Mouse (Mus musculus) natural killer cell, adult 2 months (primary cell): Measurements from ENCODE around the gene Tlcd2.
"Not testable (repeated sequence)": the region's sequence is repeated elsewhere in the genome, so short reads cannot be mapped to it uniquely, and the experiment has no call there.

Experiments used
- DNase-seq, 2 experiments: peaks; one replicate each; pipeline ENCODE4 v3.0.0; 2022; ENCODE audit warnings: low spot score in 2 of 2

Tlcd2 gene

GRCm38 (mm10) chr11:75450304-75450908, 11.1 kb upstream of the Tlcd2 start:
- DNase-seq = no peak

- DNase-seq = no peak
These were observed 10.6 kb upstream of the Tlcd2 start for GRCm38 (mm10) chr11:75450936-75451335.

DNA sequence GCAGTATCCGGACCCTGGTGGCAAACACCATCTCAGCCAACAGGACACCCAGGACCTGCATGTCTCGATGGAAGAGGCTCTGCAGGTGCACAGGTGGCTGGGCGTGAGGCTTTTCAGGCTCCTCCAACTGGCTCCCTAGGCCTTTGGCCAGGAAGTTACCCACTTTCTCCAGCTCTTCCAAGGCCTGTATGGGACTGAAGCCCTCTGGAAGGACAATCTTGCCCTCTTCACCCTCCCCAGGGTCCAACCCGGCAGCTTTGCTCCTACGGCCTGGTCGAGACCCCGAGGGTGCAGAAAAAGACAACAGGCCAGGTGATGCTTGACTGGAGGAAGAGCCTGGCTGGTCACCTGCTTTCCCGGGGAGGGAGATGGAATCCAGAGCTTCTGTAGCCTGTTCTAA, 9.4 kb upstream of the Tlcd2 start:
- no peak for DNase-seq

DNA sequence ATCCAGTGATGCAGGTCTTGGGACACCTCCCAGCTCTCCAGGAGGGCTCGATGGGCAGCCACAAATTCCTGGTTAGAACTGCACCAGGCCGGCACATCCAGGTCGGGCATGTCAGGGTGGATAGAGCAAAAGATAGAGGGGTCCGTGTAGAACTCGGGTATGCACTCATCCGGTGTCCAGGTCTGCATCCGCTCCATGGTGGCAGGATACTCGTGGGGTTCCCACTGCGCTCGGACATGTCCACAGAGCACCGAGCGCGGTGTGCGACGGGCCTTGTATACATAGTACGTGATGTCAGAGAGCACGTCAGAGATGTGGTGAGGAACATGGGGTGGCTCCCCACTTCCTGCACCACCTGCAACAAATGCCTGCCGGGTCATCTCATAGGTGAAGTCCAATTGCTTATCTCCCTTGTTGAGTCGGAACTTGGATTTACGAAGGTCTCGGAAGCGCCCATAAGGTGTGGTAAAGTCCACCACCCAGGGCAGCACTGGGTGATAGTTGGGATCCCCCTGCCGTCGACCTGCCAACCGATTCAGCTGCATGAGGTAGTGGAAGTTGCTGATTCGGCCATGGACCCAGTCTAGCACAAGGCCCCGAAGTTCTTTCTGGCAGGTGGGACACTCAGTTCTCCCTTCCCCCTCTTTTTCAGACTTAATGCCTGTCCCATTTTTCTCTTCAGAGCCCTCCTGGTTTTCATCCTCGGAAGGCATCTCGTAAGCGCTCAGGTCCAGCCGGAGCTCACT, 8.5 kb upstream of the Tlcd2 start:
- no peak for DNase-seq

DNA sequence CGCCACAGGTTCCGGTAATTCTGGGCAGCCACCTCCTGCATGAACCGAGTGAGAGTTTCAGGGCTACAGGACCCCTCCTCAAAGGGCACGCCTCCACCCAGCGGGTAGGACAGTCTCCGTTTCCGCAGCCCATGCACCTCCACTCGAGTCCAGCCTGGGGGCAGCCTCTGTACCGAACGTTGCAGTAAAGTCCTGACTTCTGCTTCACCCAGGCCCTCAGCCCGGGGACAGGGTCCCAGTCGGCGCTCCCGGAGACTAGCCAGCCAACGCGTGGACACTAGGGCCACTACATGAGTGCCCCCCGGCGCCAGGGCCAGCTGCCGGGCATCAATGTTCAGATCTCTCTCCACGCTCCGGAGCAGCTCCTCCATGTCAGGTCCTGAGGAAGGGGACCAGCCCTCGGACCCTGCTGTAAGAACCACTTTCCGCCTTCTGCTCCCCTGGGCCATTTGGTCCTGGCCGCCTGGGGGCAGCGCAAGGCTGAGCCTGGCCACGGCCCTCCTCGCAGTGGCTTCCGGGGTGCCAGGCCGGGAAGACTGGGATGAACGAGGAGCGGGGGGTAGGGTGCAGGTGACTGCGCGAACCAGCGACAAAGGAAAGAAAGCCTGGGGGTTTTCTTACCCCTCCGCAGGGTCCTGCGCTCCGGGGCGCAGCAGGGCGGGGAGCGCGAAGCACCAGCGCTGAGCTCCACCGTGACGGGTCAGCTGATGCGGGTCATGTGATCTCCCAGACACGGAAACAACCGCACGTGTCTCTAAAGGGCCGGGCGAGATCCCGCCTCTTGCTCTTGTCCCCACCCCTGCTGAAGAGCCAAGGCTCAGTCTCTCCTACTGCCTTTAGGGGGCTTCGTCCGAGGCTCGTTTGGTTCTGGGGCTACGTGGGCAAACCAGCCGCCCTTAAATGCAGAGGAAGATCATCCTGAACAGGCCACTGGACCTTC, 7.3 kb upstream of the Tlcd2 start, which contains the start of gene Wdr81:
Gene Wdr81 (minus strand): TSS at position 727 of the 940 bp plus-strand sequence.
- peak; percentile 83 to 90 for DNase-seq

- peak in 1 of 2 experiments; percentile 55 for DNase-seq
These were observed 6.3 kb upstream of the Tlcd2 start for GRCm38 (mm10) chr11:75455041-75455736.

- not testable (repeated sequence) for DNase-seq
These were observed 5.5 kb upstream of the Tlcd2 start for GRCm38 (mm10) chr11:75455971-75456370.

GRCm38 (mm10) chr11:75456440-75456871, 5.1 kb upstream of the Tlcd2 start:
- peak in 1 of 2 experiments; percentile 19 for DNase-seq

DNA sequence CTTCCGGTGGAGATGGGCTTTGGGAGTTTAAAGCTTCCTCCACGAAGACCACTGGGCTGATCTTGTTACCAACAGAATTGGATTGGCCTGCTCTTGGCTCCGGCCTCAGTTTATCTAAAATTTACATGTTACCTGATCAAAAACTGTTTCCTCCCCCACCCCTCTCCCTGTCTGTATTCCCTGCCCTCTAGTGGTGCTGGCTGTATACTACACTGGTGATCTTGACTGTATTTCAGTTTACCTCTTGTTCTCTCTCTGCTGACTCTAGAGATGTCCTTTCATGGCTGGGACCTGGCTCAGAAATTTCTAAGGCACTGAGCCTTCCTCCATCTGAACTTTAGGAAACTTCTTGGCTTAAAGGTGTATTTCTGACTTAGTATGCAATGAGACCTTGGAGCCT, 3.3 kb upstream of the Tlcd2 start:
- peak; percentile 30 to 43 for DNase-seq

DNA sequence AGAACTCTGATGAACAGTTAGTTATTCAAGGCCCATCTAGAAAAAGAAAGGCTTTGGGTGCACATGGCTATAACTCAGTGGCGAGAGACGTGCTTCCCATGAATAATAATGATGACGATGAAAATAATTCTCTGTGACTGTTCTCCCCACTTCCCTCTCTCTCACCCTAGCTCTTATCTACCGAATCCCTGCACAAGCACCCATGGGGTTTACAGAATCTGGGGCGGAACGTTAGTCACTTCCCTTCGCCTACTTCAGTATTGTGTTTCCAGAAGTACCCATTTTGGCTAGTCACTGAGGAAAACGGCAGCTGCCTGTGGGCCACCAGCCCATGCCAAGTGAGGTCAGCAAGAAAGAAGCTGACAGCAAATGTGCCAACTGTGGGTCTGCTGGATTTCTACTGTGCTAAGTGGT, 2.9 kb upstream of the Tlcd2 start:
- DNase-seq = no peak

DNA sequence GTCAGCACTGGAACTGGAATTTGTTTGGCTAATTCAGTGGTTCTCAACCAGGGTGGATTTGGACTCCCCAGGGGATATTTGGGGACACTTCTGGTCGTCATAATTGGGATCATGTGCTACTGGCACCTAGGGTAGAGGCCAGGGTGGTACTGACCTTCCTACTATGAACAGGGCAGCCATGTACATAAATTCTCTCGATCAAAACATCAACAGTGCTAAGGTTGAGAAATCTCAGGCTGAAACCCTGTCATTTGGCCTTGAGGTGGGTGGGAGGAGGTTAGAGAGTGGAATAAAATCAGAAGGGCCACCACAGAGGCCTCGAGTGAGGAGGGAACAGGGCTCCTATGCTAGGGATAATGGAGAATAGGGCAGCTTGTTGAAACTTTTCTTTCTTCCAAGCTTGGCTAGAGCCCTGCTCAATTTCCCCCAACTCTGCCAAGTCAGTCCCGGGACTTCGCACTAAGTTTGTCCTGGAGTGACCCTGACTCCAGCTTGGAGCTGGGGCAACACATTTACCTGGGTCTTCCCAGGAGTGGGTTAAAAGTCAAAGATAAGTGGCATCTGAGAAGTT, 2.3 kb upstream of the Tlcd2 start:
- DNase-seq = no peak

DNA sequence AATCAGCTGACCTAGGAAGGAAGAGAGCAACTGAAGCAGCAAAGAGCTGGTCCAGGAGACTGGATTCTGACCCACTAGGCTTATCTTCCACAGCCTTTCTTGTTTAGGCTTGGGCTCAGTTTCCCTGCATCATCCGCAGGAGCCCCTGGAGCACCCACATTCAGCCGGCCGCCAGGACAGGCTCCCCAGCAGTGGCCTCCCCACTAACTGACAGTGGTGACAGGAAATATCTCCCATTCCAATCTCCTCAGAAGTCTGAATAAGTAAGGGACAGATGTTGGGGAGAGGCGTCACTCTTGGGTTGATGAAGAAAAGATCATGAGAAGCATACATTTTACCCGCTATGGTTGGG, 1.8 kb upstream of the Tlcd2 start:
- no peak for DNase-seq

GRCm38 (mm10) chr11:75460103-75460843, 1.2 kb upstream of the Tlcd2 start:
- DNase-seq = peak; percentile 85 to 88

- DNase-seq = no peak
These were observed 283 bp downstream of the Tlcd2 start for GRCm38 (mm10) chr11:75461743-75462252.

DNA sequence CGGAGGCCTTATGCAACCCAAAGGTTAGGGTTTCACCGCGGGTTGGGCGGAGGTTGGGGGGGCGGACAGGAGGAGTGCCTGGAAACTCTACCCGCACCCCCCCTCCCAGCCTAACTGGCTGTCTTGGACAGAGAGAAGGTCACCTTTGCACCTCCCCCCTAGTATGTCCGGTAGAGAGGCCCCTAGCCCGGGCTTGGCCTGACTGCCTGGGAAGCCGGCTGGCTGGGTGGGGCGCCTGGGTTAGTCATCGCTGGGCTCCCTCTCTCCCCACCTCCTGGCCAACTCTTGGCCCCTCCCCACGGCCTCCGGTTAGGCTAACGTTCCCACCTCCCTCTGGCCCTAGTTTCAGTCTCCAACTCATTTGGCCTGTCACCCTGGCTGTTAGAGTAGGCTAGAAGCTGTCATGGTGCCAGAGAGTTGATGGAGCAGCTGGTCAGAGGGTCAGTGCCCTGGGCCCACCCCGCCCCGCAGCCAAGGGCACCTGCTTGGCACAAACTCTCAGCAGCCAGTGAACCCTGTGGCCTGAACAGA, 803 bp downstream of the Tlcd2 start:
- DNase-seq = peak; percentile 60 to 65

- no peak for DNase-seq
These were observed 1.4 kb downstream of the Tlcd2 start for GRCm38 (mm10) chr11:75462865-75463336.

DNA sequence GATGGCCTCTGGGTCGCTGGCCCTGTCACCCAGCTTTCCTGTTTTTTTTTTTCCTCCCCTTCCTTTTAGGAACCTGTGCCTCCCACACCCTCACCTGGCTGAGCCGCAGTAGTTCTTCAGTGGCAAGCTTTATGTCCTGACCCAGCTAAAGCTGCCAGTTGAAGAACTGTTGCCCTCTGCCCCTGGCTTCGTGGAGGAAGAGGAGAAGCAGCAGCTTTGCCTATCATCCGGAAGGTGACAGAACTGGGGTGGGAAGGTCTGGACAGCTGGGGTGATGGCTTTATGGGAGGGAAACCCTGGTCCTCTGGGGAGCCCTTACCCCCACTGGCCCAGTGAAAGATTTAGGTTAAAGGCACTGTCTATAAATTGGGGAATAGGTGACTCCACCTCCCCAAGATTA, 2.1 kb downstream of the Tlcd2 start:
- no peak for DNase-seq

DNA sequence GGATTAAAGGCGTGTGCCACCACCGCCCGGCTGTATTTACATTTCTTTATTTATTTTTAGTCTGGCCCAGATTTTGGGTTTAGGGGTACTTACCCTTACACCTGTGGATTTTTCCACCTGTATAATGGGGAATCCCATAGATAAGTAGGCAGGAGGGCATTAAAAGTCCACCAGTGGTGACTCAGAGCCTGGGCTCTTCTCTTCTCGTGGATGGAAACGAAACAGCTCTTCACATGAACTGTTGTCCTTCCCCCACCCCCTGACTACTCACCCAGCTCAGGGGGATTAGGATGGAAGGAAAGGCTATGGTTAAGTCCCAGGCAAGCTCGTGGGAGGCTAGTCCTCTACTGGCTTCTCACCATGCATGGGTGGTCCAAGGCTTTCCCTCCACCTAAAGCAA, 2.9 kb downstream of the Tlcd2 start:
- DNase-seq = no peak

- no peak for DNase-seq
These were observed 3.5 kb downstream of the Tlcd2 start for GRCm38 (mm10) chr11:75465051-75465450.
